Mouse (Mus musculus) megakaryocyte, embryonic 14.5 days (primary cell): ENCODE results near the gene Gm11273.

Experiments
- FLI1 ChIP-seq: IDR thresholded peaks from 2 replicates; pipeline ENCODE4 v1.6.1; 2012; ENCODE audit warnings: low read length, inconsistent platforms, mixed read lengths
- GATA1 ChIP-seq: IDR thresholded peaks from 3 replicates; pipeline ENCODE4 v1.6.1; 2012; ENCODE audit warnings: mixed read lengths, low read length, inconsistent platforms, borderline replicate concordance

DNA sequence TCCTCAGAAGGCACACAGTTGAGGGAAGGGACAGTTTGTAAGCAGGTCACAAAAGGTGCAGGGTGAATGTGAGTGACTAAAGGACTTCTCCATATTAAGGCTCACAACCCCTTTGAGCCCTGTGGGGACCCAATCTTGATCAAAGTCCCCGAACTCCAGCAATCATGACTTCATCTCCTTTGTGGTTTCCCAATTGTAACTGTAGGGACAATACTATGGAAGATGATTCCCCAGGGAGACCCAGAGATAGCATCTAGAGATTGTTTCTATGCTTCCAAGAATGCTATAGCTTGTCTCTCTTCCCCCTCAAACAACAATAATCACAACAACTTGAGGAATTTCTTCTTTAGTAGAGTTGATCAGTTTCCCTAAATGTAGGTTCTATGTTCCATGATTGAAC, 41.5 kb upstream of the Gm11273 start, which contains the start of gene Olfr1366:
- TF ChIP-seq GATA1 (no peak), FLI1 (no peak)
